Mouse (Mus musculus) limb, embryonic 13.5 days (tissue): ENCODE data around the gene Mrps33. TPM values are rescaled to one million over a fixed set of nuclear protein-coding genes. Genes with fewer than 3 reads are reported as not detected.

ENCODE experiments used
- ATAC-seq: fragments of 200-750 bp; cut with Nextera tagmentation; 2 replicates; pipeline ENCODE4 v1.8.0; 2017; ENCODE audit warnings: low read depth, moderate number of reproducible peaks, moderate TSS enrichment; ENCODE audit not compliant: low FRiP score
- H3K27ac ChIP-seq: fragments of 300-500 bp; sonication (generic); 2 replicates; pipeline ENCODE4 v1.5.1; 2015; ENCODE audit warnings: inconsistent platforms, mild to moderate bottlenecking, moderate library complexity
- H3K27me3 ChIP-seq: fragments of 300-500 bp; sonication (generic); 2 replicates; pipeline ENCODE4 v1.6.1; 2015; ENCODE audit warnings: mild to moderate bottlenecking, inconsistent platforms
- H3K36me3 ChIP-seq: fragments of 300-500 bp; sonication (generic); 2 replicates; pipeline ENCODE4 v1.6.1; 2015; ENCODE audit warnings: inconsistent platforms, mild to moderate bottlenecking, moderate library complexity
- H3K4me1 ChIP-seq: fragments of 300-500 bp; sonication (generic); 2 replicates; pipeline ENCODE4 v1.6.1; 2015; ENCODE audit warnings: inconsistent platforms
- H3K4me2 ChIP-seq: fragments of 300-500 bp; sonication (generic); replicated peaks from 2 replicates; pipeline ENCODE4 v1.6.1; 2015; ENCODE audit warnings: inconsistent platforms, mild to moderate bottlenecking, moderate library complexity
- H3K4me3 ChIP-seq: fragments of 300-500 bp; sonication (generic); 2 replicates; pipeline ENCODE4 v1.5.1; 2015; ENCODE audit warnings: moderate library complexity, mild to moderate bottlenecking, inconsistent platforms
- H3K9ac ChIP-seq: fragments of 300-500 bp; sonication (generic); 2 replicates; pipeline ENCODE4 v1.6.1; 2015; ENCODE audit warnings: mild to moderate bottlenecking, inconsistent platforms
- H3K9me3 ChIP-seq: fragments of 300-500 bp; sonication (generic); 2 replicates; pipeline ENCODE4 v1.6.1; 2016; ENCODE audit warnings: inconsistent platforms
- WGBS: fragments of 180-500 bp; shearing (Covaris S2); methylation state at CpG from one replicate; pipeline ENCODE4 v1.1.7; 2015; 5-methylcytosine and 5-hydroxymethylcytosine counted together
- polyA plus RNA-seq: library from polyadenylated mRNA; unstranded; fragments of >200 nt; fragmentation: Nextera tagmentation; extraction: Ambion mirVana; gene quantifications from 2 replicates; pipeline ENCODE4 v1.2.1, GENCODE M21; 2015

Mrps33 gene
- polyA plus RNA-seq, 1 experiment from 2014 or later, result 197 TPM

DNA sequence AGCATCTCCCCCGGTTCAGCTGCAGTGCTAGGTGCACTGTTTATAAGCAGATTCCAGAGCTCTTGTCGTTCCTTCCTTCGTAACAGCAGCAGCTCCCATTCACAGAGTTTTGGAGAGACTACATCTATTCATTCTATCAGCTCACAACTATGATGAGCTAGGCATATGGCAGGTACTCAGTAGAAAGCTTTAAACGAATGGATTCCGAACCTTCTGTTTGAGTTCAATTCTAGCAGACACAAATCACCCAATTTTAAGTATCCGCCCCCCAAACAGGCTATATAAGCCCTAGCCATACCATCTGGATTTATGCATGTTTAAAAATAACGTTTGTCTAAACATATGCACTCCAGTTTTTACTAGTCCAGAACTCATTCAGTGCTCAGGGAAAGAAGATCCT, 9.8 kb downstream of the Mrps33 start:
- WGBS, result 91% methylated on average over 7 of the region's 7 CpGs

GRCm38 (mm10) chr6:39797076-39797475, 13.7 kb downstream of the Mrps33 start:
- H3K4me2 ChIP-seq, result no peak overlapping the region
- 66% methylated on average over 2 of the region's 2 CpGs for WGBS
- no peaks in the 10 kb centered on the region for H3K9me3 ChIP-seq
- no peak overlapping the region for H3K9ac ChIP-seq
- H3K4me1 ChIP-seq, result no peaks in the 10 kb centered on the region
- H3K4me3 ChIP-seq, result no peak overlapping the region
- H3K27me3 ChIP-seq, result no peaks in the 10 kb centered on the region
- no peak for ATAC-seq
- no peak overlapping the region for H3K27ac ChIP-seq
- peaks cover 20% of the 10 kb centered on the region for H3K36me3 ChIP-seq

More for the DNA sequence above, 9.8 kb downstream of the Mrps33 start:
- no peak overlapping the region for H3K9ac ChIP-seq
- peaks cover 33% of the 10 kb centered on the region for H3K36me3 ChIP-seq
- no peak overlapping the region for H3K4me2 ChIP-seq
- H3K4me1 ChIP-seq, result no peaks in the 10 kb centered on the region
- H3K27ac ChIP-seq, result no peak overlapping the region
- H3K4me3 ChIP-seq, result no peak overlapping the region
- H3K27me3 ChIP-seq, result no peaks in the 10 kb centered on the region
- H3K9me3 ChIP-seq, result no peaks in the 10 kb centered on the region
- no peak for ATAC-seq

- no peak for ATAC-seq
Measured at GRCm38 (mm10) chr6:39796150-39796549, 14.6 kb downstream of the Mrps33 start.

DNA sequence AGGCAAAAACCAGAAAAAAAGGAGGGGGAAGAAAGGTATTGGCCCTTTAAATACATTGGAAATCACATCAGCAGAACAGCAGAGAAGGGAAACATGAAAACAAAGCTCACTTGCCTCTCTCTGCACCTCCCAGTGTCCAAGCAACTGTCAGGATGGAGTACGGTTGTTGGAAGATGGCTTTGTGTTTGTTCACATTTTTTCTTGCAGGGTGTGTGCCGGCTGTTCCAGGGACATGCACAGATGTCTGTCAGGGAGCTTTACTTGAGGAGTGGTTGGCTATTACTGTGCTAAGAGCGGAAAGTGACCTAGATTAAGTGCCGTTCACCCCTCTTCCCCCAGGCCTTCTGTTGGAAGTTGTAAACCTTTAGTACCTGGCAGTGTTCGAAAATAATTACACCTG, 19.0 kb downstream of the Mrps33 start:
- H3K27ac ChIP-seq, result no peak overlapping the region
- no peaks in the 10 kb centered on the region for H3K27me3 ChIP-seq
- WGBS, result 38% methylated on average over 5 of the region's 5 CpGs
- no peak overlapping the region for H3K9ac ChIP-seq
- no peak overlapping the region for H3K4me3 ChIP-seq
- H3K36me3 ChIP-seq, result no peaks in the 10 kb centered on the region
- H3K4me2 ChIP-seq, result no peak overlapping the region
- H3K4me1 ChIP-seq, result peaks cover 4% of the 10 kb centered on the region; the same call in 1 of the 2 replicates
- no peak for ATAC-seq
- no peaks in the 10 kb centered on the region for H3K9me3 ChIP-seq

More at GRCm38 (mm10) chr6:39796150-39796549, 14.6 kb downstream of the Mrps33 start:
- WGBS, result 70% methylated on average over 1 of the region's 1 CpGs
- Histone ChIP-seq H3K27me3 (no peaks in the 10 kb centered on the region), H3K36me3 (peaks cover 13% of the 10 kb centered on the region), H3K4me2 (no peak overlapping the region), H3K27ac (no peak overlapping the region), H3K4me1 (no peaks in the 10 kb centered on the region), H3K4me3 (no peak overlapping the region), H3K9ac (no peak overlapping the region), H3K9me3 (no peaks in the 10 kb centered on the region)

GRCm38 (mm10) chr6:39788408-39788807, 22.4 kb downstream of the Mrps33 start:
- H3K4me1 ChIP-seq, result peaks cover 4% of the 10 kb centered on the region; the same call in 1 of the 2 replicates
- H3K9me3 ChIP-seq, result no peaks in the 10 kb centered on the region
- H3K36me3 ChIP-seq, result no peaks in the 10 kb centered on the region
- no peak overlapping the region for H3K4me3 ChIP-seq
- no peak for ATAC-seq
- no peak overlapping the region for H3K27ac ChIP-seq
- H3K9ac ChIP-seq, result no peak overlapping the region
- H3K27me3 ChIP-seq, result 0 out of 2 replicates have a peak, but pooled peaks cover 4% of the 10 kb centered on the region
- no peak overlapping the region for H3K4me2 ChIP-seq

DNA sequence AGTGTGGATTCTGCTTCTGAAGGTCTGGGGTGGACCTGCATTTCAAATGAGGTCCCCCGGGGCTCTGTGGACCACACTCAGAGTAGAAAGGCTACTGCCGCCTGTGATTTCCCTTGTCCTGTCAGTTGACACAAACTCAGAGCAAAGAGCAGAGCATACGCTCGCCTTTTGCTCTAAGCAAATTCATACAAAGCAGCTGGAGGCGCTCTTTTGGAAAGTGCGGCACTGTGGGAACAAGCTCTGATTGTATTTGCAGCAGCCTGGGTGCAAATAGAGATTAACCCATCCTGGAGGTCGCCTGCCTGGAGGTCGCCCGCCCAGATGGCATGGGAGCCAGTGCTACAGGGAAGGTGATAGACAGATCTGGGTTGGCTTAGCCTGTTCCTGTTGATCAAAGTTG, 23.0 kb downstream of the Mrps33 start:
- H3K4me1 ChIP-seq, result peaks cover 4% of the 10 kb centered on the region; the same call in 1 of the 2 replicates
- H3K27me3 ChIP-seq, result 0 out of 2 replicates have a peak, but pooled peaks cover 4% of the 10 kb centered on the region
- H3K9me3 ChIP-seq, result no peaks in the 10 kb centered on the region
- peak overlapping the region; percentile 36 for H3K4me2 ChIP-seq
- no peak overlapping the region for H3K9ac ChIP-seq
- WGBS, result 19% methylated on average over 9 of the region's 9 CpGs
- no peak for ATAC-seq
- no peak overlapping the region for H3K27ac ChIP-seq
- H3K36me3 ChIP-seq, result no peaks in the 10 kb centered on the region
- H3K4me3 ChIP-seq, result no peak overlapping the region

DNA sequence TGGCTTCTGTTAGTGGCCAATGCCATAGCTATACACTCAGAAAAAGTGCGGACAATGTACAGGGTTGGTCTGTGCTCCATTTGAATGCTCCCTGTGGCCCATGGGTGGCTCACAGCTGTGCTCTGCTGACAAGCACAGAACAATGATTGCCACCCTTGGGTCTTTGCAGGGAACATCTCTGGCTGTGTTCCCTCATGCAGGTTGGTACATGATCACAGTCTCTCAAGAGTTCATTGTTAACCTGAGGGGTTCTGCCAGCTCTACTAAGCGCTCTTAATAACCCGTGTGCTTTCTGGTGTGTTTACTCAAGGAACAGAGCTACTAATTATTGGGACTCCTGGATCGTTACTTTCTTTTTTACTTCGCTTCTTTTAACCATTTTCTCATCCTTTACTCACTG, 24.8 kb downstream of the Mrps33 start:
- Histone ChIP-seq H3K4me1 (peaks cover 16% of the 10 kb centered on the region), H3K27ac (no peak overlapping the region), H3K9ac (no peak overlapping the region), H3K9me3 (no peaks in the 10 kb centered on the region), H3K36me3 (no peaks in the 10 kb centered on the region), H3K4me3 (no peak overlapping the region), H3K4me2 (no peak overlapping the region), H3K27me3 (0 out of 2 replicates have a peak, but pooled peaks cover 4% of the 10 kb centered on the region)
- no peak for ATAC-seq
- 60% methylated on average over 5 of the region's 5 CpGs for WGBS

DNA sequence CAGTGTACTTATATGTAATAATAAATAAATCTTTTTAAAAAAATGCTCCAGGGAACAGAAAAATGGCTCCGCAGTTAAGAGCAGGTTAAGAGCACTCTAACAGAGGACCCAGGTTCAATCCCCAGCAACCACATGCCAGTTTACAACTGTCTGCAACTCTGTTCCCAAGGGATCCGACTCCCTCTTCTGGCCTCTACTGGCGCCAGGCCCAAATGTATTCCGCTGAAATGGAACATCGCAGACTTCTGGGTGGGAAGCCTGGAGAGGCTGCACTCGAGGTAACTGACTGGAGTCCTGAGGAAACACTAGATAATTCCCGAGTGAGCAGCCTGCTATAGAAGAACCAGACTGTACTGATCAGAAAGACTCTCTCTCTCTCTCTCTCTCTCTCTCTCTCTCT, 27.3 kb downstream of the Mrps33 start:
- WGBS, result 63% methylated on average over 7 of the region's 7 CpGs
- Histone ChIP-seq H3K4me1 (peaks cover 25% of the 10 kb centered on the region), H3K9ac (no peak overlapping the region), H3K36me3 (no peaks in the 10 kb centered on the region), H3K4me3 (no peak overlapping the region), H3K9me3 (no peaks in the 10 kb centered on the region), H3K4me2 (no peak overlapping the region), H3K27me3 (0 out of 2 replicates have a peak, but pooled peaks cover 4% of the 10 kb centered on the region), H3K27ac (no peak overlapping the region)
- ATAC-seq, result no peak

DNA sequence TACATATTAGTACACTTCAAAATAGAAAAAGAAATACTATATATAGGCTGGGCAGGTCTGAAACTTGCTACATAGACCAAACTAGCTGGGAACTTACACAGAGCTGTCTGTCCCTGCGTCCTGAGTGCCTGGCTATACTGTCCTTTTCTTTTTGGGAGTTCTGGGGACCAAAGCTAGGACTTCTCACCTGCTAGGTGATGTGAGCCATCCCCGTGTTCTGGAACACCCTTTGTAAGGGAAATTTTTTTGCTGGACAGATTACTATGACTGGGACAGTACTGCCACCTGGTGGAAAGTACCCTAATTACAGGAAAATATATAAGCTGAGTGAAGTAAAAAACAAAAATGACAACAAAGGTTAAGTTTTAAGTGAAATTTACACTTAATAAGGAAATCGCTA, 28.2 kb downstream of the Mrps33 start:
- 35% methylated on average over 3 of the region's 3 CpGs for WGBS
- 0 out of 2 replicates have a peak, but pooled peaks cover 4% of the 10 kb centered on the region for H3K27me3 ChIP-seq
- ATAC-seq, result no peak

GRCm38 (mm10) chr6:39781766-39782530, 28.8 kb downstream of the Mrps33 start:
- 49% methylated on average over 17 of the region's 17 CpGs for WGBS
- 0 out of 2 replicates have a peak, but pooled peaks cover 4% of the 10 kb centered on the region for H3K27me3 ChIP-seq
- H3K9ac ChIP-seq, result no peak overlapping the region
- H3K4me3 ChIP-seq, result no peak overlapping the region
- H3K27ac ChIP-seq, result peak overlapping the region; percentile 63
- H3K4me2 ChIP-seq, result peak overlapping the region; percentile 57
- no peak for ATAC-seq
- H3K9me3 ChIP-seq, result no peaks in the 10 kb centered on the region
- peaks cover 27% of the 10 kb centered on the region for H3K4me1 ChIP-seq
- H3K36me3 ChIP-seq, result no peaks in the 10 kb centered on the region

More for the DNA sequence above, 28.2 kb downstream of the Mrps33 start:
- Histone ChIP-seq H3K4me1 (peaks cover 30% of the 10 kb centered on the region), H3K9ac (no peak overlapping the region), H3K27ac (no peak overlapping the region), H3K36me3 (no peaks in the 10 kb centered on the region), H3K9me3 (no peaks in the 10 kb centered on the region), H3K4me2 (no peak overlapping the region), H3K4me3 (no peak overlapping the region)

GRCm38 (mm10) chr6:39780857-39781666, 29.7 kb downstream of the Mrps33 start:
- Histone ChIP-seq H3K27me3 (0 out of 2 replicates have a peak, but pooled peaks cover 4% of the 10 kb centered on the region), H3K4me1 (peaks cover 27% of the 10 kb centered on the region), H3K27ac (peak overlapping the region; percentile 63; the same call in 1 of the 2 replicates), H3K9me3 (no peaks in the 10 kb centered on the region), H3K4me2 (peak overlapping the region; percentile 57), H3K9ac (no peak overlapping the region; the same call in 1 of the 2 replicates), H3K36me3 (no peaks in the 10 kb centered on the region), H3K4me3 (peak overlapping the region; percentile 21)
- peak; percentile 64; the same call in 1 of the 2 replicates for ATAC-seq
- WGBS, result 2% methylated on average over 18 of the region's 18 CpGs

DNA sequence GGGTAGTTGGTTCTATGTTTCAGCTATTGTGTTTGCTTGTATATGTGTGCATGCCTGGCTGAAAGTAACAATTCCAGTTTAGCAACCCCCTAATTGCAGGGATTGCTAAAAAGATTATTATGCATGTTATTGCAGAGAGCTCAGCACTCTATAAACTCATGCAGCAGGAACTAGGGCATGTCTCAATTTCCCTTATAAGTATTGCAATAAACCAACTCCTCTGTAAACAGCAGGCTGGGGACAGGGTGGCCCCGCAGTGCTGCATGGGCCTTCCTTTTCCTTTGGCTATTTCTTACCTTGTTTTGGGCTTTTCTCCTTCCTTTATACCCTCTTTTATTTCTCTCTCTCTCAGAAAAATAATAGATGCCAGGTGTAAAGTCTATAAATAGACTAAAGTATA, 32.3 kb downstream of the Mrps33 start:
- WGBS, result 26% methylated on average over 1 of the region's 1 CpGs
- ATAC-seq, result no peak
- no peaks in the 10 kb centered on the region for H3K9me3 ChIP-seq
- H3K27me3 ChIP-seq, result no peaks in the 10 kb centered on the region
- no peak overlapping the region for H3K4me3 ChIP-seq
- H3K4me2 ChIP-seq, result no peak overlapping the region
- H3K9ac ChIP-seq, result no peak overlapping the region
- H3K4me1 ChIP-seq, result peaks cover 27% of the 10 kb centered on the region
- no peaks in the 10 kb centered on the region for H3K36me3 ChIP-seq
- H3K27ac ChIP-seq, result no peak overlapping the region
